Mouse (Mus musculus) CH12.LX (cell line): ENCODE data around the gene Bank1. TPM values are rescaled to one million over a fixed set of nuclear protein-coding genes. Genes with fewer than 3 reads are reported as not detected.

Source experiments
- DNase-seq: peaks from one replicate; pipeline ENCODE4 v3.0.0-alpha.2; 2013; ENCODE audit errors: extremely low read depth
- H3K27ac ChIP-seq: 2 replicates; pipeline ENCODE4 v1.5.1; 2012; ENCODE audit warnings: low read depth, mild to moderate bottlenecking, control low read depth, moderate library complexity; ENCODE audit not compliant: insufficient read depth
- H3K27me3 ChIP-seq: replicated peaks from 2 replicates; pipeline ENCODE3; 2012; ENCODE audit warnings: inconsistent platforms
- H3K36me3 ChIP-seq, 2 experiments: replicated peaks in 1 of 2; 2 replicates each; pipeline versions ENCODE3 to v1.6.1; 2012; ENCODE audit warnings: inconsistent platforms in 1 of 2, low read length in 1 of 2, mild to moderate bottlenecking in 1 of 2, mixed read lengths in 1 of 2, moderate library complexity in 1 of 2; ENCODE audit not compliant: control insufficient read depth in 1 of 2, insufficient read depth in 1 of 2
- H3K4me1 ChIP-seq, 2 experiments: 2 replicates each; pipeline ENCODE4 v1.6.1; 2012; ENCODE audit warnings: inconsistent platforms in 1 of 2, moderate library complexity in 1 of 2; ENCODE audit not compliant: insufficient read depth in 2 of 2, control insufficient read depth in 1 of 2
- H3K4me2 ChIP-seq: 2 replicates; pipeline ENCODE4 v1.6.1; 2012; ENCODE audit warnings: low read depth, mild to moderate bottlenecking, control low read depth; ENCODE audit not compliant: poor library complexity, insufficient read depth, severe bottlenecking
- H3K4me3 ChIP-seq, 3 experiments: fragments of 150-350 bp in 1 of 3; sonication (generic) in 1 of 3; replicated peaks in 1 of 3; 2 replicates each; pipeline versions ENCODE3 to v1.5.1; 2011 to 2012; ENCODE audit warnings: low read depth in 2 of 3, low read length in 2 of 3, mild to moderate bottlenecking in 2 of 3, moderate library complexity in 2 of 3, control low read depth in 1 of 3, improper control_type of control experiment in 1 of 3, inconsistent platforms in 1 of 3, mixed read lengths in 1 of 3; ENCODE audit not compliant: poor library complexity in 1 of 3
- H3K79me2 ChIP-seq: replicated peaks from 2 replicates; pipeline ENCODE4 v1.6.1; 2012; ENCODE audit warnings: mild to moderate bottlenecking, moderate library complexity; ENCODE audit not compliant: control insufficient read depth, poor library complexity, insufficient read depth, severe bottlenecking; ENCODE audit errors: extremely low read depth
- H3K9ac ChIP-seq: 2 replicates; pipeline ENCODE4 v1.6.1; 2012; ENCODE audit warnings: low read depth, mild to moderate bottlenecking, control low read depth, moderate library complexity; ENCODE audit not compliant: insufficient read depth
- H3K9me3 ChIP-seq: replicated peaks from 2 replicates; pipeline ENCODE3; 2012; ENCODE audit warnings: low read length, inconsistent platforms, mixed read lengths
- CHD2 ChIP-seq: IDR thresholded peaks from 2 replicates; pipeline ENCODE4 v1.6.1; 2011; ENCODE audit warnings: low read length, improper control_type of control experiment
- CTCF ChIP-seq, 2 experiments: IDR thresholded peaks in 1 of 2; conservative IDR thresholded peaks in 1 of 2; 2 replicates each; pipeline ENCODE4 v1.5.1; 2011 to 2012; ENCODE audit warnings: low read depth in 2 of 2, low read length in 2 of 2, improper control_type of control experiment in 1 of 2, inconsistent platforms in 1 of 2, mild to moderate bottlenecking in 1 of 2, moderate library complexity in 1 of 2
- EP300 ChIP-seq: IDR thresholded peaks from 2 replicates; pipeline ENCODE4 v1.6.1; 2011; ENCODE audit warnings: low read length, improper control_type of control experiment
- ETS1 ChIP-seq: conservative IDR thresholded peaks from 2 replicates; pipeline ENCODE4 v1.6.1; 2012; ENCODE audit warnings: low read depth, mild to moderate bottlenecking, inconsistent platforms, low read length, improper control_type of control experiment, moderate library complexity
- GABPA ChIP-seq: IDR thresholded peaks from 2 replicates; pipeline ENCODE4 v1.6.1; 2012; ENCODE audit warnings: low read depth, low read length, improper control_type of control experiment, inconsistent platforms; ENCODE audit not compliant: insufficient replicate concordance
- HCFC1 ChIP-seq: IDR thresholded peaks from 2 replicates; pipeline ENCODE4 v1.6.1; 2012; ENCODE audit warnings: low read depth, mild to moderate bottlenecking, inconsistent platforms, low read length, improper control_type of control experiment
- JUND ChIP-seq: conservative IDR thresholded peaks from 2 replicates; pipeline ENCODE4 v1.6.1; 2011; ENCODE audit warnings: low read depth, low read length, improper control_type of control experiment
- MAX ChIP-seq: IDR thresholded peaks from 2 replicates; pipeline ENCODE4 v1.6.1; 2011; ENCODE audit warnings: low read length, improper control_type of control experiment
- MYC ChIP-seq: IDR thresholded peaks from 2 replicates; pipeline ENCODE4 v1.6.1; 2011; ENCODE audit warnings: low read depth, mild to moderate bottlenecking, improper control_type of control experiment, low read length
- NRF1 ChIP-seq: IDR thresholded peaks from 2 replicates; pipeline ENCODE4 v1.6.1; 2014; ENCODE audit warnings: low read depth, mild to moderate bottlenecking, inconsistent platforms, low read length, improper control_type of control experiment, moderate library complexity
- POLR2AphosphoS2 ChIP-seq: IDR thresholded peaks from 2 replicates; pipeline ENCODE4 v1.6.1; 2011; ENCODE audit warnings: low read depth, low read length, improper control_type of control experiment
- RCOR1 ChIP-seq: conservative IDR thresholded peaks from 2 replicates; pipeline ENCODE4 v1.6.1; 2012; ENCODE audit warnings: low read depth, mild to moderate bottlenecking, inconsistent platforms, low read length, improper control_type of control experiment
- SIN3A ChIP-seq: IDR thresholded peaks from 2 replicates; pipeline ENCODE4 v1.6.1; 2012; ENCODE audit warnings: low read length, improper control_type of control experiment, inconsistent platforms
- SMC3 ChIP-seq: IDR thresholded peaks from 2 replicates; pipeline ENCODE4 v1.6.1; 2011; ENCODE audit warnings: low read depth, low read length, improper control_type of control experiment
- UBTF ChIP-seq: IDR thresholded peaks from 2 replicates; pipeline ENCODE4 v1.6.1; 2012; ENCODE audit warnings: low read depth, mild to moderate bottlenecking, inconsistent platforms, low read length, improper control_type of control experiment, moderate library complexity
- USF1 ChIP-seq: IDR thresholded peaks from 2 replicates; pipeline ENCODE4 v1.6.1; 2014; ENCODE audit warnings: low read depth, mild to moderate bottlenecking, inconsistent platforms, low read length, improper control_type of control experiment
- USF2 ChIP-seq: conservative IDR thresholded peaks from 2 replicates; pipeline ENCODE4 v1.6.1; 2011; ENCODE audit warnings: low read depth, low read length, improper control_type of control experiment
- dilution Hi-C: fragments of 300-500 bp; cut with MboI; formaldehyde crosslinking; loops from 2 replicates; pipeline ENCODE4 v1.14.3; 2020; ENCODE audit warnings: low sequenced_read_pairs; ENCODE audit not compliant: extremely low pct_unique_long_range_greater_than_20kb, extremely low pct_ligation_motif_present
- in situ Hi-C: fragments of 300-500 bp; cut with MboI; formaldehyde crosslinking; loops from 3 replicates; pipeline ENCODE4 v1.14.3; 2019; ENCODE audit warnings: low sequenced_read_pairs, low pct_ligation_motif_present, low pct_unique_long_range_greater_than_20kb, mixed read lengths
- polyA plus RNA-seq: library from polyadenylated mRNA; unstranded; fragments of >175 nt; gene quantifications from 2 replicates; pipeline ENCODE4 v1.2.1, GENCODE M21; 2012; ENCODE audit warnings: low read depth; ENCODE audit not compliant: insufficient read length
- total RNA-seq, 2 experiments: library from RNA; depleted of rRNA; stranded (reverse); fragments of 300-350 nt in 1 of 2; fragments of >200 nt in 1 of 2; gene quantifications; 2 replicates each; pipeline ENCODE4 v1.2.3; 2012 to 2014

Bank1 gene
- total and polyA plus RNA-seq, 3 experiments, result 13.1 to 36.2 (median 27.3) TPM

DNA sequence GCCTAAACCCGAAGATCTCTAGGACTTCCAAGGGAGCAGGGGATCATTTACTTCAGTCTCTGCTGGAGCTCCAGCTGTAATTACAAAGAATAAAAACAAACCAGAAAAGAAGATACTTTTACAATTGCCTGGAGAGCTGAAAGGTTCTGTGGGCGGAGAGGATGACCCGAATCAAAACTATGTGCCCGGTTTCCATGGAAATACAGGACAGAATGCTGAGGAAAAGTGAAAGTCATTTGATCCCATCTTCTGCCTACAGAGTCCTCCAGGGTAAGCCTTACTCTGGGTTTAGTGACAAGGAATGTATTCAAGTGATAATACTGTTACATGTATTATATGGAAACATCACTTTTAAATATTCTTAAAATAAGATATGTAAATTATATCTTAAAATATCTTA lies 157.8 kb downstream of the Bank1 start:
- no peak overlapping the region for H3K4me2 ChIP-seq
- no peak overlapping the region for H3K27ac ChIP-seq
- H3K79me2 ChIP-seq, result no peaks in the 10 kb centered on the region
- dilution Hi-C loops (no loop called here), in situ Hi-C loops (no loop called here)
- no peaks in the 10 kb centered on the region for H3K27me3 ChIP-seq
- peaks cover 0 to 23% of the 10 kb centered on the region in 2 experiments for H3K36me3 ChIP-seq
- no peaks in the 10 kb centered on the region for H3K9me3 ChIP-seq
- no peak overlapping the region for H3K9ac ChIP-seq
- no peak for DNase-seq
- H3K4me1 ChIP-seq, result peaks cover 0 to 14% of the 10 kb centered on the region in 2 experiments; a peak in 1 of 4 replicates
- no peak overlapping the region for H3K4me3 ChIP-seq
- TF ChIP-seq USF1 (no peak), RCOR1 (no peak), MAX (no peak), HCFC1 (no peak), JUND (no peak), SMC3 (no peak), POLR2AphosphoS2 (no peak), MYC (no peak), CTCF (conservative IDR thresholded peaks at IDR 0.05 in 1 of 2, IDR thresholded peaks at IDR 0.05 in 1 of 2; ENCODE audit: low read depth in 2 of 2, low read length in 2 of 2) (no peak), ETS1 (no peak), CHD2 (no peak), GABPA (no peak), USF2 (no peak), NRF1 (no peak), SIN3A (no peak), UBTF (no peak), EP300 (no peak)
- TF ChIP-seq, all 38 proteins: peak for 0

DNA sequence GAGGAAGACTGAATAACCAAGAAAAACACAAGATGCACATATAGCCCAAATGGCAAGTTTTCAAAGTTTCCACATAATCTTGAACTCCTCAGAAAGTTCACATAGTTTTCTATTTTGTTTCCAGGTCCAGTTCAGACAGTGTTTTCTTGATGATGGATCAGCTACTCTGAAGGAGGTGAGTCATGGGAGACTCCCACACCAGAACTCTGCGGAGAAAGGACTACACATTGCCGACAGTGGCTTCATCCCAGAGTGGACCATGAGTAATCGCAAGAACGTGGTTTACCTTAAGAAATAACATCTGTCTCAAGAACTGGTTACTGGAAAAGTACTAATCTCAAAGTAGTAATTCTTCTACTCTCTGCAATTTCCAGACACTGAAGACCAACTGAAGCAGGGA lies 159.2 kb downstream of the Bank1 start:
- H3K9me3 ChIP-seq, result no peaks in the 10 kb centered on the region
- no peak for DNase-seq
- H3K27me3 ChIP-seq, result no peaks in the 10 kb centered on the region
- no peak overlapping the region for H3K4me3 ChIP-seq
- no peak for TF ChIP-seq POLR2AphosphoS2
- peaks cover 0 to 17% of the 10 kb centered on the region in 2 experiments; a peak in 1 of 4 replicates for H3K4me1 ChIP-seq
- dilution Hi-C loops, result no loop called here
- no peaks in the 10 kb centered on the region for H3K79me2 ChIP-seq
- H3K27ac ChIP-seq, result no peak overlapping the region
- H3K9ac ChIP-seq, result no peak overlapping the region
- in situ Hi-C loops, result no loop called here
- H3K4me2 ChIP-seq, result no peak overlapping the region
- peaks cover 0 to 25% of the 10 kb centered on the region in 2 experiments for H3K36me3 ChIP-seq
